Mouse (Mus musculus) erythroblast, embryonic 14.5 days (primary cell): ENCODE measurements around the gene Yeats2. TPM values are rescaled to one million over a fixed set of nuclear protein-coding genes. Genes with fewer than 3 reads are reported as not detected.

ENCODE experiments used
- H3K27me3 ChIP-seq: 2 replicates; pipeline ENCODE4 v1.6.1; 2012; ENCODE audit warnings: inconsistent platforms; ENCODE audit not compliant: control insufficient read depth
- H3K36me3 ChIP-seq: 2 replicates; pipeline ENCODE4 v1.6.1; 2012; ENCODE audit warnings: mild to moderate bottlenecking, inconsistent platforms; ENCODE audit not compliant: control insufficient read depth
- H3K4me1 ChIP-seq: 2 replicates; pipeline ENCODE4 v1.6.1; 2012; ENCODE audit warnings: inconsistent platforms; ENCODE audit not compliant: control insufficient read depth
- H3K4me3 ChIP-seq: replicated peaks from 2 replicates; pipeline ENCODE3; 2012; ENCODE audit warnings: moderate library complexity, mild to moderate bottlenecking, inconsistent platforms
- H3K9me3 ChIP-seq: 2 replicates; pipeline ENCODE4 v1.6.1; 2012; ENCODE audit warnings: low read length, inconsistent platforms, mixed read lengths; ENCODE audit not compliant: control insufficient read depth
- GATA1 ChIP-seq: IDR thresholded peaks from 2 replicates; pipeline ENCODE4 v1.6.1; 2012; ENCODE audit warnings: low read length, inconsistent platforms, mixed read lengths
- TAL1 ChIP-seq: IDR thresholded peaks from 3 replicates; pipeline ENCODE4 v1.6.1; 2012; ENCODE audit warnings: low read length, inconsistent platforms, mixed read lengths
- polyA plus RNA-seq: library from polyadenylated mRNA; stranded (reverse); fragments of >175 nt; gene quantifications from 2 replicates; pipeline ENCODE4 v1.2.3, GENCODE M21; 2012

Gene Yeats2
- polyA plus RNA-seq, 1 experiment: 0.47 TPM

- Histone ChIP-seq H3K27me3 (no peaks in the 10 kb centered on the region), H3K9me3 (no peaks in the 10 kb centered on the region), H3K36me3 (peaks cover 73% of the 10 kb centered on the region), H3K4me1 (no peaks in the 10 kb centered on the region), H3K4me3 (no peak overlapping the region)
- TF ChIP-seq GATA1: no peak
- TF ChIP-seq TAL1: no peak
These were observed 72.8 kb downstream of the Yeats2 start for GRCm38 (mm10) chr16:20213591-20214226.

DNA sequence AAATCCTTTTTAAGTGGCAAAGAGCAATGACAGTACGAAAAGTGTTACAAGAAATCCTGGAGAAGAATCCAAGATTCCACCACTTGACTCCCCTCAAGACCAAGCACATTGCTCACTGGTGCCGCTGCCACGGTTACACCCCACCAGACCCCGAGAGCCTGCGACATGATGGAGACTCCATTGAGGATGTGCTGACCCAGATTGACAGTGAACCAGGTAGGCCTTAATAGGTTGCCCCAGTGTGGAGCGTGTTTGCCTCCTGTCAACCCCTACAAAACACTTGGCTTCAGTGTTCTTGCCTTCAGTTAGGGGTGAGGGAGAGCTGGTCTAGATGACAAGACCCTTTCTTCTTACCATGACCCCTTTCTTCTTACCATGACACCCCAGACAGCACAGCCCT is 81.9 kb downstream of the Yeats2 start:
- Histone ChIP-seq H3K36me3 (peaks cover 65% of the 10 kb centered on the region), H3K4me1 (no peaks in the 10 kb centered on the region), H3K9me3 (no peaks in the 10 kb centered on the region)

GRCm38 (mm10) chr16:20226676-20227075 is 85.8 kb downstream of the Yeats2 start:
- no peaks in the 10 kb centered on the region for H3K27me3 ChIP-seq
- peaks cover 69% of the 10 kb centered on the region for H3K36me3 ChIP-seq
- H3K4me3 ChIP-seq: no peak overlapping the region
- H3K9me3 ChIP-seq: no peaks in the 10 kb centered on the region
- TF ChIP-seq GATA1 (no peak), TAL1 (no peak)
- no peaks in the 10 kb centered on the region for H3K4me1 ChIP-seq

More for the DNA sequence above, 81.9 kb downstream of the Yeats2 start:
- no peak overlapping the region for H3K4me3 ChIP-seq
- TF ChIP-seq TAL1 (no peak), GATA1 (no peak)
- H3K27me3 ChIP-seq: no peaks in the 10 kb centered on the region

- H3K4me3 ChIP-seq: no peak overlapping the region
- no peaks in the 10 kb centered on the region for H3K27me3 ChIP-seq
- H3K36me3 ChIP-seq: peaks cover 61% of the 10 kb centered on the region
- no peaks in the 10 kb centered on the region for H3K9me3 ChIP-seq
- no peak for TF ChIP-seq TAL1
- TF ChIP-seq GATA1: no peak
- no peaks in the 10 kb centered on the region for H3K4me1 ChIP-seq
These were observed 86.6 kb downstream of the Yeats2 start for GRCm38 (mm10) chr16:20227504-20227903.

- TF ChIP-seq TAL1 (no peak), GATA1 (no peak)
- H3K4me3 ChIP-seq: no peak overlapping the region
- H3K36me3 ChIP-seq: peaks cover 56% of the 10 kb centered on the region
- H3K9me3 ChIP-seq: no peaks in the 10 kb centered on the region
- H3K4me1 ChIP-seq: no peaks in the 10 kb centered on the region
- H3K27me3 ChIP-seq: no peaks in the 10 kb centered on the region
These were observed 87.3 kb downstream of the Yeats2 start for GRCm38 (mm10) chr16:20228167-20228566.

DNA sequence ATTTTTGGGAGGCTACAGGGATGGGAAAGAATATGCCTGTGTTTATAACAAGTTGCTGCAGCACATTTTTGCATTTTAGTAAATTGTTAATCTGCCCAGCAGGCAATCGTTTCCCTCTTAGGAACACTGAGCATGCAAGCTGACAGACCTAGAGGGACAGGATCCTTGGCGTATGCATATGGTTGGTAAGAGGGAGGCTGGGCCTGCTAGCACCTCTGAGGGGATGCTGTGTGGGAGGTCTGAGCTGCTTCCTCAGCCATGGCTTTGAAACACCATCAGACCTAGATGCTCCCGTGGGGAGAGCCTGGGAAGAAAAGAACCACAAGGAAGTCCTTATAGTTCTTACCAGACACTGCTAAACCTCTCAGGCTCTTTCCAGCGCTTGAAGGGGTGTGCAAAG is 93.5 kb downstream of the Yeats2 start:
- Histone ChIP-seq H3K36me3 (peaks cover 21% of the 10 kb centered on the region), H3K27me3 (peaks cover 6% of the 10 kb centered on the region), H3K4me3 (no peak overlapping the region), H3K4me1 (no peaks in the 10 kb centered on the region), H3K9me3 (no peaks in the 10 kb centered on the region)
- TF ChIP-seq TAL1 (no peak), GATA1 (no peak)

GRCm38 (mm10) chr16:20237426-20237825 is 96.6 kb downstream of the Yeats2 start:
- Histone ChIP-seq H3K4me1 (peaks cover 1% of the 10 kb centered on the region; the same call in 1 of the 2 replicates), H3K36me3 (peaks cover 2% of the 10 kb centered on the region; the same call in 1 of the 2 replicates), H3K27me3 (peaks cover 37% of the 10 kb centered on the region), H3K9me3 (no peaks in the 10 kb centered on the region), H3K4me3 (no peak overlapping the region)
- TF ChIP-seq TAL1 (no peak), GATA1 (no peak)

DNA sequence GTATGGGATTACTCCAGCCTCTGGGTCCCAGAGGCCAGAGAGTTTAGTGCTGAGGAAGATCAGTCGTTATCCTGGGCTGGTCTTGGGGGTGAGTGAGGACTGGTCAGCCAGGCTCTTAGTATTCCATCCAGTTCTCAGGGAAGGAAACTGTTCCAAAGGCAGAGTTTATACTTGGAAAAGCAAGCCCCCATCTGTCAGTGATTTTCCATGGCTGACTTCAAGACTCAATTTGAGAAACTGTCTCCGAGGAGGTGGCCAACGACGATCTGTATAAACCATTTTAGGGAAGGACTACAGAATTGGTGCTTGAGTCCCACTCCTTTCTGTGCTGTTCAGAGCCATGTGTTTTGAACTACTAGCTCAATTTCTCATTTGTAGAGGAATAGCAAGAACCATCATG is 97.8 kb downstream of the Yeats2 start:
- no peak overlapping the region for H3K4me3 ChIP-seq
- no peak for TF ChIP-seq GATA1
- no peak for TF ChIP-seq TAL1
- no peaks in the 10 kb centered on the region for H3K9me3 ChIP-seq
- peaks cover 40% of the 10 kb centered on the region for H3K27me3 ChIP-seq
- H3K4me1 ChIP-seq: peaks cover 1% of the 10 kb centered on the region; the same call in 1 of the 2 replicates
- H3K36me3 ChIP-seq: no peaks in the 10 kb centered on the region

DNA sequence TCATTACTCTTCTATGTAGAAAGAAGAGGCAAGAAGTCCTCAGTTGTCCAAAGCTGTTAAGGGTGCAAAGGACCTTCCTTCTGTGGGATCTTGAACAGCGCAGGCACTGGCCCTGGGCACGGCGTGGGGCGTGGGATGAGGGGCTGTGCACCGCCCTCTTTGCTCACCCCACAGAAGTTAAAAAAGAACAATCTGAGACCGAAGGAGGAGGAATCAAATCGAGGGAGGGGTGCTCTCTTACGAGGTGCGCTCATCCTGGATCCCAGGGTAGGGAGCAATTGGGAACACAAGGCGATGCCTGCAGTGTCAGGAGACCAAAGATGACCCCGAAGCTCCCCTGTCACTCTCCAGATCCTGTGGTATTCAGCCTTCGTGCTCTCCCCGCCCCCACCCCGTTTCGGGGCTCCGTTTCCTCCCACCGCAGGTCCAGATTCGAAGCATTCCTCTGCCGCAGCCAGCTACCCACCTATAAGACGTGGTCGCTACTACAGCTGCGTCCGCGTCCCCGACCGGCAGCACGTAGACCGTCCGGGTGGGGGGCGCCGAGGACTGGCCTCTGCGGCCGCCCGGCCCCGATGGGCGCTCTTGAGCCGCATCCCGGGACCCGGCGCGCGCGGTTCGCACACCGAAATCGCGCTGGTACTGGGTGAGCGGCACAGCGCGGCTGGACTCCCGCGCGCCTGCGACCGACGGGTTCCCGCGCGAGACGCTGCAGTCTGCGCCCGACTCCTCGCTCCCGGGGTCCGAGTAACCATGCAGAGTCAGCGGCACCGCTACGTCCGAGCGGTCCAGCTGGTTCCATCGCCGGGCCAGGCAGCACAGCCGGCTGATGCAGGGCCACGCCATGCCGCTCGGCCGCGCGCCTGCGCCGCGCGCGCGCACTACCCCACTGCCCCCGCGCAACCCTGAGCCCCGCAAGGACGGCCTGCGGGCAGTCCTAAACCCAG is 99.9 kb downstream of the Yeats2 start, which contains the start of gene Map6d1:
Gene Map6d1 (minus strand): TSS at position 891 of the 947 bp plus-strand sequence.
- TF ChIP-seq TAL1 (no peak), GATA1 (no peak)
- H3K27me3 ChIP-seq: peaks cover 42% of the 10 kb centered on the region
- no peaks in the 10 kb centered on the region for H3K36me3 ChIP-seq
- H3K4me1 ChIP-seq: peaks cover 1% of the 10 kb centered on the region; the same call in 1 of the 2 replicates
- no peaks in the 10 kb centered on the region for H3K9me3 ChIP-seq
- peak within 1 kb of the TSS; percentile 48 for H3K4me3 ChIP-seq
